Mouse (Mus musculus): ENCODE results near the gene Wdpcp. TPM values are rescaled to one million over a fixed set of nuclear protein-coding genes. Genes with fewer than 3 reads are reported as not detected.

The Wdpcp gene
- polyA plus RNA-seq, 2 experiments = 0.73 to 0.96 TPM

- Histone ChIP-seq H3K9me3 (ENCODE audit: control insufficient read depth, low read length) (no peaks in the 10 kb centered on the region), H3K4me1 (replicated peaks; ENCODE audit: control insufficient read depth in 2 of 2, insufficient read depth in 2 of 2, low read length in 1 of 2) (no peaks in the 10 kb centered on the region; a peak in 1 of 4 replicates), H3K4me2 (ENCODE audit: low read depth) (no peak overlapping the region), H3K27ac (no peak overlapping the region), H3K4me3 (ENCODE audit: insufficient read depth in 1 of 2, low read depth in 2 of 2, low read length in 2 of 2) (no peak overlapping the region), H3K27me3 (ENCODE audit: control insufficient read depth, insufficient read depth, low read length) (no peaks in the 10 kb centered on the region; the same call in 1 of the 2 replicates), H3K36me3 (replicated peaks; ENCODE audit: control insufficient read depth, insufficient read depth, low read depth) (no peaks in the 10 kb centered on the region), H3K9ac (replicated peaks) (no peak overlapping the region)
- ATAC-seq (ENCODE audit: insufficient read depth) (no peak), DNase-seq (ENCODE audit: low read depth in 3 of 3, low spot score in 3 of 3) (no peak)
- no peak for TF ChIP-seq EP300 (IDR thresholded peaks at IDR 0.05; ENCODE audit: low read depth)
- TF ChIP-seq CTCF (IDR thresholded peaks at IDR 0.05; ENCODE audit: low read depth) = no peak
- 43% methylated on average over 1 of the region's 1 CpGs for WGBS (ENCODE audit: insufficient replicate concordance)
Measured at GRCm38 (mm10) chr11:21583286-21583685, 11.3 kb downstream of the Wdpcp start.

- DNase-seq (ENCODE audit: low read depth in 3 of 3, low spot score in 3 of 3) = no peak
Measured at GRCm38 (mm10) chr11:21602497-21602896, 30.5 kb downstream of the Wdpcp start.

GRCm38 (mm10) chr11:21615915-21616314 is 43.9 kb downstream of the Wdpcp start:
- no peaks in the 10 kb centered on the region for H3K9me3 ChIP-seq (ENCODE audit: control insufficient read depth, low read length)
- no peak overlapping the region for H3K4me2 ChIP-seq (ENCODE audit: low read depth)
- H3K4me1 ChIP-seq (replicated peaks; ENCODE audit: control insufficient read depth in 2 of 2, insufficient read depth in 2 of 2, low read length in 1 of 2) = no peaks in the 10 kb centered on the region
- ATAC-seq (ENCODE audit: insufficient read depth) = no peak
- no peak overlapping the region for H3K27ac ChIP-seq
- no peaks in the 10 kb centered on the region for H3K27me3 ChIP-seq (ENCODE audit: control insufficient read depth, insufficient read depth, low read length)
- no peak for DNase-seq (ENCODE audit: low read depth in 3 of 3, low spot score in 3 of 3)
- no peak overlapping the region for H3K4me3 ChIP-seq (ENCODE audit: insufficient read depth in 1 of 2, low read depth in 2 of 2, low read length in 2 of 2)
- H3K9ac ChIP-seq (replicated peaks) = no peak overlapping the region
- TF ChIP-seq CTCF (IDR thresholded peaks at IDR 0.05; ENCODE audit: low read depth) = no peak
- no peak for TF ChIP-seq EP300 (IDR thresholded peaks at IDR 0.05; ENCODE audit: low read depth)
- H3K36me3 ChIP-seq (replicated peaks; ENCODE audit: control insufficient read depth, insufficient read depth, low read depth) = no peaks in the 10 kb centered on the region

More at GRCm38 (mm10) chr11:21602497-21602896, 30.5 kb downstream of the Wdpcp start:
- H3K9me3 ChIP-seq (ENCODE audit: control insufficient read depth, low read length) = no peaks in the 10 kb centered on the region
- no peak overlapping the region for H3K9ac ChIP-seq (replicated peaks)
- TF ChIP-seq EP300 (IDR thresholded peaks at IDR 0.05; ENCODE audit: low read depth) = no peak
- H3K27me3 ChIP-seq (ENCODE audit: control insufficient read depth, insufficient read depth, low read length) = no peaks in the 10 kb centered on the region
- no peaks in the 10 kb centered on the region for H3K4me1 ChIP-seq (replicated peaks; ENCODE audit: control insufficient read depth in 2 of 2, insufficient read depth in 2 of 2, low read length in 1 of 2)
- H3K4me3 ChIP-seq (ENCODE audit: insufficient read depth in 1 of 2, low read depth in 2 of 2, low read length in 2 of 2) = no peak overlapping the region
- no peaks in the 10 kb centered on the region for H3K36me3 ChIP-seq (replicated peaks; ENCODE audit: control insufficient read depth, insufficient read depth, low read depth)
- H3K4me2 ChIP-seq (ENCODE audit: low read depth) = no peak overlapping the region
- ATAC-seq (ENCODE audit: insufficient read depth) = no peak
- no peak overlapping the region for H3K27ac ChIP-seq
- WGBS (ENCODE audit: insufficient replicate concordance) = 60% methylated on average over 5 of the region's 5 CpGs

- Histone ChIP-seq H3K27ac (no peak overlapping the region), H3K9ac (replicated peaks) (no peak overlapping the region), H3K27me3 (ENCODE audit: control insufficient read depth, insufficient read depth, low read length) (no peaks in the 10 kb centered on the region), H3K36me3 (replicated peaks; ENCODE audit: control insufficient read depth, insufficient read depth, low read depth) (no peaks in the 10 kb centered on the region), H3K9me3 (ENCODE audit: control insufficient read depth, low read length) (no peaks in the 10 kb centered on the region), H3K4me1 (replicated peaks; ENCODE audit: control insufficient read depth in 2 of 2, insufficient read depth in 2 of 2, low read length in 1 of 2) (no peaks in the 10 kb centered on the region), H3K4me3 (ENCODE audit: insufficient read depth in 1 of 2, low read depth in 2 of 2, low read length in 2 of 2) (no peak overlapping the region), H3K4me2 (ENCODE audit: low read depth) (no peak overlapping the region)
- no peak for TF ChIP-seq EP300 (IDR thresholded peaks at IDR 0.05; ENCODE audit: low read depth)
- no peak for TF ChIP-seq CTCF (IDR thresholded peaks at IDR 0.05; ENCODE audit: low read depth)
- ATAC-seq (ENCODE audit: insufficient read depth) = no peak
- WGBS (ENCODE audit: insufficient replicate concordance) = 53% methylated on average over 9 of the region's 9 CpGs
- no peak for DNase-seq (ENCODE audit: low read depth in 3 of 3, low spot score in 3 of 3)
Measured at GRCm38 (mm10) chr11:21634171-21634907, 62.3 kb downstream of the Wdpcp start.

GRCm38 (mm10) chr11:21638341-21638740 is 66.3 kb downstream of the Wdpcp start:
- Histone ChIP-seq H3K9me3 (ENCODE audit: control insufficient read depth, low read length) (no peaks in the 10 kb centered on the region), H3K9ac (replicated peaks) (no peak overlapping the region), H3K4me2 (ENCODE audit: low read depth) (no peak overlapping the region), H3K27ac (no peak overlapping the region), H3K4me1 (replicated peaks; ENCODE audit: control insufficient read depth in 2 of 2, insufficient read depth in 2 of 2, low read length in 1 of 2) (no peaks in the 10 kb centered on the region), H3K36me3 (replicated peaks; ENCODE audit: control insufficient read depth, insufficient read depth, low read depth) (no peaks in the 10 kb centered on the region), H3K4me3 (ENCODE audit: insufficient read depth in 1 of 2, low read depth in 2 of 2, low read length in 2 of 2) (no peak overlapping the region), H3K27me3 (ENCODE audit: control insufficient read depth, insufficient read depth, low read length) (no peaks in the 10 kb centered on the region)
- ATAC-seq (ENCODE audit: insufficient read depth) = no peak
- 53% methylated on average over 5 of the region's 5 CpGs for WGBS (ENCODE audit: insufficient replicate concordance)
- TF ChIP-seq EP300 (IDR thresholded peaks at IDR 0.05; ENCODE audit: low read depth) (no peak), CTCF (IDR thresholded peaks at IDR 0.05; ENCODE audit: low read depth) (no peak)
- DNase-seq (ENCODE audit: low read depth in 3 of 3, low spot score in 3 of 3) = no peak
